Mouse (Mus musculus): ENCODE measurements at regions not wholly inside any gene's neighbourhood (a gene's known extent, or its start where the extent isn't known, plus 50 kb on each side); places are given as distances from the start of the nearest gene placed in this dataset.
"Not testable (repeated sequence)": the region's sequence is repeated elsewhere in the genome, so short reads cannot be mapped to it uniquely, and the experiment has no call there.

DNA sequence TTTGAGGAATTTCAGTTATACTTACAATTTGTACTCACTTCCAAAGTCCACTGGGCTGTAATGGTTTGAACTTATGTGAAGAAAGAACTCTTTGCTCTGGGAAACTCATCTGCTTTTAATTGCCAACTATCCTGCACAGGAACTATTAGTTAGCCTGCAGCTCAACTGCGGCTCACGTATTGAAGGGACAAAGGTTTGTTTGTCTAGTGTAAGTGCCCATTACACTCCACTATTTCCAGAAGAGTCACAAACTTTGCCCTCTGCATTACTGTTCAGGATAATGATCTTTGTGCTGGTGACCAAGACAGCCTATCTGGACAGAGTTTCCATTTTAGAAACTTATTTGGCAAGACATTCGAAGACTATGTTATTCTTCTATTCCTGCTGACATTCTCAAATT, 74.5 kb downstream of the Slc10a2 start:
- DNase-seq (ENCODE audit: inconsistent ontology term) = peak; percentile 50

DNA sequence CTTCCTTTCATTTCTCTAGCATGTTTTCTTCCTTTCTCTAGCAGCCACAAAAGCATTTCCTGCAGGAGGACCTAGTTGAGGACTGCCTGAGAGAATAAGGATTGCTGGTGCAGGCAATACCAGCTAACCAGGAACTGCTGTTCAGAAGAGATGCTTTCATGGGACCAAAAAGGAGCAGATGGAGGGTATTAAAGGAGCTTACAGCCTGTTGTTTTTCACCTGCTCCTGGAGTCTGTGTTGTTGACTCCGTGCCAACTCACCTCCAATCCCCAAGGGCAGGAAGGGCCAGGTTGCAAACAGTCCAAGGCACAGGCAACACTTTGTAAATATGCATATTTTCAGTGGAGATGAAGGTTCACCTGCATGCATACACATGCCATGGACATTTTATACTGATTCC, 92.8 kb downstream of the Slc10a2 start:
- DNase-seq (ENCODE audit: inconsistent ontology term) = no peak

DNA sequence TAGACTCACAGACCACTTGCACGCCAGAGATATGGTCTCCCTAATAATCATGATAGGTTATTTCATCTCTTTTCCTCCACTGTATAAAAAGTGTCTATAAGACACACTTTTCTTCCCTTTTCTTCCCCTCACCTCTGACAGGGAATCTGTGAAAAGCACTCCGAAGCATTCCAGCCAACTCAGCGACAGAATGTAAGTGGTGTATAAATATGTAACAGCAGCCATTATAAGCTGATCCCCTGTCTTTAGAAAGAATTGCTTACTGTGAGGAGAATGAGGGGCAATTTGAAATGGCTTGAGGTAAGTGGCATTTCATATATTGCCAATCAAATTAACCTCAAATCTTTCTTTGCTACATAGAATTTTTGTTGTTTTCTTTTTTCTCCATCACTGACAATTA, 93.4 kb downstream of the Slc10a2 start:
- DNase-seq (ENCODE audit: inconsistent ontology term) = no peak

DNA sequence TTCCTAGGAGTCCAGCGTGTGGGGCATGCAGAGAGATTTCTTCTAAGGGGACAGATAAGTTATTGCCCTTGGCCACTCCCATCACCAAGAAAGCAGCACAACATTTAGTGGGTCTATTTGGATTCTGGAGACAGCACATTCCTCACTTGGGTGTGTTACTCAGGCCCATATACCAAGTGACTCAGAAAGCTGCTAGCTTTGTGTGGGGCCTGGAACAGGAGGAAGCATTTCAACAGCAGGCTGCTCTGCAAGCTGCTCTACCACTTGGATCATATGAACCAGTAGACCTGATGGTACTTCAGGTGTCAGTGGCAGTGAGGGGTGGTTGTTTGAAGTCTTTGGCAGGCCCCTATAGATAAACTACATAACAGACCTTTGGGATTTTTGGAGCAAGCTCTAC, 101.8 kb downstream of the Slc10a2 start:
- not testable (repeated sequence) for DNase-seq (ENCODE audit: inconsistent ontology term)
